ENCODE assay signal across 8 mouse cellular contexts in the genomic region with DNA sequence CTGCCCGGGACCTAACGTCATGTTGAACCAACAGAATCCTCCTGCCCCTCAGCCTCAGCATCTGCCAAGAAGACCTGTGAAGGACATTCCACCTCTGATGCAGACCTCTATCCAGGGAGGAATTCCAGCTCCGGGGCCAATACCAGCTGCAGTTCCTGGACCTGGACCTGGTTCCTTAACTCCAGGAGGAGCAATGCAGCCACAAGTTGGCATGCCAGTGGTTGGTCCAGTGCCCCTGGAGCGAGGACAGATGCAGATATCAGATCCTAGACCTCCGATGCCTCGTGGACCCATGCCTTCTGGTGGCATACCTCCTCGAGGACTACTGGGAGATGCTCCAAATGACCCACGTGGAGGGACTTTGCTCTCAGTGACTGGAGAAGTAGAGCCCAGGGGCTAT. TPM values are rescaled to one million over a fixed set of nuclear protein-coding genes. Genes with fewer than 3 reads are reported as not detected.
DNase-seq lines count a peak whose midpoint lies in the region; ATAC-seq and TF ChIP-seq lines count a peak whose summit lies in the region.

No protein-coding gene starts in this region.

- 97% methylated on average over 8 of the region's 8 CpGs for WGBS in kidney, embryonic 15.5 days
- WGBS in forebrain, embryonic 12.5 days = 95% methylated on average over 8 of the region's 8 CpGs
- WGBS in limb, embryonic 11.5 days = 96% methylated on average over 8 of the region's 8 CpGs
- WGBS in small intestine, adult 2 months = 97% methylated on average over 8 of the region's 8 CpGs

- no peak for TF ChIP-seq POLR2A in small intestine, adult 2 months (IDR thresholded peaks at IDR 0.05; ENCODE audit: low read depth, low read length)

- no peak for TF ChIP-seq CTCF in small intestine, adult 2 months (IDR thresholded peaks at IDR 0.05; ENCODE audit: extremely low read depth, insufficient read length, insufficient replicate concordance, low read depth, low read length)

- no peaks in the 10 kb centered on the region for H3K27me3 ChIP-seq in kidney, embryonic 15.5 days
- H3K27me3 ChIP-seq in forebrain, embryonic 12.5 days = no peaks in the 10 kb centered on the region
- H3K27me3 ChIP-seq in limb, embryonic 11.5 days (ENCODE audit: control insufficient read depth, insufficient read depth, low read length) = no peaks in the 10 kb centered on the region
- H3K27me3 ChIP-seq in small intestine, adult 2 months (ENCODE audit: control insufficient read depth, insufficient read depth, low read length) = no peaks in the 10 kb centered on the region

- H3K36me3 ChIP-seq in kidney, embryonic 15.5 days = peaks cover 36% of the 10 kb centered on the region
- H3K36me3 ChIP-seq in forebrain, embryonic 12.5 days (replicated peaks) = peaks cover 38% of the 10 kb centered on the region
- peaks cover 17% of the 10 kb centered on the region for H3K36me3 ChIP-seq in limb, embryonic 11.5 days (ENCODE audit: control insufficient read depth, insufficient read depth, low read length)
- H3K36me3 ChIP-seq in small intestine, adult 2 months (ENCODE audit: control insufficient read depth, insufficient read depth, low read length) = peaks cover 2% of the 10 kb centered on the region

- H3K4me2 ChIP-seq in kidney, embryonic 15.5 days = peak overlapping the region; percentile 74
- H3K4me2 ChIP-seq in forebrain, embryonic 12.5 days = peak overlapping the region; percentile 87
- peak overlapping the region; percentile 66; the same call in 1 of the 2 replicates for H3K4me2 ChIP-seq in limb, embryonic 11.5 days (ENCODE audit: low read depth, severe bottlenecking)

- H3K9me3 ChIP-seq in kidney, embryonic 15.5 days (replicated peaks) = peaks cover 10% of the 10 kb centered on the region
- H3K9me3 ChIP-seq in forebrain, embryonic 12.5 days = no peaks in the 10 kb centered on the region
- no peaks in the 10 kb centered on the region for H3K9me3 ChIP-seq in limb, embryonic 11.5 days (ENCODE audit: control insufficient read depth, low read length)

- peak overlapping the region; percentile 73 for H3K4me3 ChIP-seq in kidney, embryonic 15.5 days (replicated peaks)
- peak overlapping the region; percentile 82 for H3K4me3 ChIP-seq in brown adipose tissue, adult 24 weeks (ENCODE audit: insufficient read depth, low read depth, low read length)
- peak overlapping the region; percentile 66 for H3K4me3 ChIP-seq in forebrain, embryonic 12.5 days (replicated peaks)
- peak overlapping the region; percentile 61 for H3K4me3 ChIP-seq in limb, embryonic 11.5 days (ENCODE audit: low read depth, low read length)
- peak overlapping the region; percentile 85 for H3K4me3 ChIP-seq in small intestine, adult 2 months (ENCODE audit: low read depth, low read length)

- ATAC-seq in kidney, embryonic 15.5 days (replicated peaks; ENCODE audit: low FRiP score) = no peak
- ATAC-seq in forebrain, embryonic 12.5 days (ENCODE audit: low FRiP score) = no peak
- ATAC-seq in limb, embryonic 11.5 days (ENCODE audit: insufficient number of reproducible peaks, low FRiP score, low TSS enrichment, low read depth) = no peak

- H3K9ac ChIP-seq in kidney, embryonic 15.5 days = no peak overlapping the region
- H3K9ac ChIP-seq in forebrain, embryonic 12.5 days = 0 out of 2 replicates have a peak overlapping the region, but pooled peaks have one; percentile 74
- H3K9ac ChIP-seq in limb, embryonic 11.5 days (ENCODE audit: low read length) = no peak overlapping the region

- no peak overlapping the region for H3K27ac ChIP-seq in kidney, embryonic 15.5 days
- no peak overlapping the region for H3K27ac ChIP-seq in brown adipose tissue, adult 24 weeks (replicated peaks; ENCODE audit: low read depth, low read length)
- no peak overlapping the region for H3K27ac ChIP-seq in forebrain, embryonic 12.5 days
- no peak overlapping the region for H3K27ac ChIP-seq in limb, embryonic 11.5 days (replicated peaks; ENCODE audit: low read depth, low read length)
- H3K27ac ChIP-seq in small intestine, adult 2 months (ENCODE audit: insufficient read depth, low read depth, low read length) = no peak overlapping the region

- peaks cover 20% of the 10 kb centered on the region for H3K4me1 ChIP-seq in kidney, embryonic 15.5 days
- H3K4me1 ChIP-seq in brown adipose tissue, adult 24 weeks (ENCODE audit: control insufficient read depth, insufficient read depth, insufficient read length, low read length) = peaks cover 10% of the 10 kb centered on the region
- peaks cover 19% of the 10 kb centered on the region for H3K4me1 ChIP-seq in forebrain, embryonic 12.5 days
- H3K4me1 ChIP-seq in limb, embryonic 11.5 days (ENCODE audit: control insufficient read depth, insufficient read depth, low read length) = no peaks in the 10 kb centered on the region
- H3K4me1 ChIP-seq in small intestine, adult 2 months (ENCODE audit: control insufficient read depth, insufficient read depth, insufficient read length, low read length) = peaks cover 14% of the 10 kb centered on the region

- DNase-seq in kidney, postnatal 25 days = no peak
- no peak for DNase-seq in limb, embryonic 11.5 days (ENCODE audit: low spot score)
- no peak for DNase-seq in natural killer cell, adult 2 months (ENCODE audit: low spot score in 2 of 2)
- DNase-seq in frontal cortex, postnatal 36 days (ENCODE audit: low spot score in 2 of 2) = no peak

RNA-seq across cellular contexts. Expression of a gene that starts 1.1 kb away (rescaled TPM):
- polyA plus RNA-seq in kidney, embryonic 15.5 days (2015; fragmentation: Nextera tagmentation; extraction: Ambion mirVana) = 47.1 and 51.5 TPM in 2 replicates
- 8.0 and 16.4 TPM in 2 replicates for polyA plus RNA-seq in brown adipose tissue, adult 24 weeks (2012; ENCODE audit: insufficient read depth, insufficient read length, missing spikeins)
- polyA plus RNA-seq in forebrain, embryonic 12.5 days (2016; fragmentation: Nextera tagmentation; extraction: Ambion mirVana) = 72.0 and 78.7 TPM in 2 replicates
- 45.3 and 50.1 TPM in 2 replicates for polyA plus RNA-seq in limb, embryonic 11.5 days (2014; fragmentation: Nextera tagmentation; extraction: Ambion mirVana)
- polyA plus RNA-seq in small intestine, adult 2 months (2012; rRNA removed) = 3.6 and 5.2 TPM in 2 replicates
